Comparison of ENCODE assay signal across 31 mouse cellular contexts in genomic region chr13:34746811-34747210, GRCm38 (mm10). TPM values are rescaled to one million over a fixed set of nuclear protein-coding genes. Genes with fewer than 3 reads are reported as not detected.
DNase-seq lines count a peak whose midpoint lies in the region; TF ChIP-seq lines count a peak whose summit lies in the region.
"Had no signal": no experiment of that assay in that cellular context is flagged by ENCODE, and none has a peak within 500 bp of the region (broad histone marks: within the 10 kb centered on the region; RNA-seq: fewer than 3 reads in every experiment).

No protein-coding gene starts in this region.

- peaks cover 3% of the 10 kb centered on the region; the same call in 1 of the 2 replicates for H3K9me3 ChIP-seq in heart, embryonic 10.5 days
- H3K9me3 ChIP-seq in ES-E14 (ENCODE audit: control insufficient read depth, insufficient read depth, low read depth, low read length), result no peaks in the 10 kb centered on the region
- H3K9me3 ChIP-seq: hindbrain, embryonic 15.5 days had no signal

- no peaks in the 10 kb centered on the region for H3K36me3 ChIP-seq in heart, embryonic 10.5 days
- no peaks in the 10 kb centered on the region for H3K36me3 ChIP-seq in testis, adult 2 months (ENCODE audit: control insufficient read depth, insufficient read depth, low read length)
- no peaks in the 10 kb centered on the region for H3K36me3 ChIP-seq in ES-E14 (ENCODE audit: control insufficient read depth, insufficient read depth, low read length, poor library complexity, severe bottlenecking)
- H3K36me3 ChIP-seq: forebrain, embryonic 10.5 days; heart, embryonic 13.5 days; hindbrain, embryonic 12.5 days; hindbrain, embryonic 15.5 days had no signal

- no peak for TF ChIP-seq POLR2A in testis, adult 2 months (IDR thresholded peaks at IDR 0.05; ENCODE audit: control insufficient read depth, low read depth, low read length)

- H3K9ac ChIP-seq in ES-E14 (ENCODE audit: insufficient read depth, low read depth, low read length, poor library complexity, severe bottlenecking), result peak overlapping the region; percentile 30; the same call in 1 of the 2 replicates
- H3K9ac ChIP-seq: forebrain, embryonic 13.5 days; heart, embryonic 13.5 days; hindbrain, embryonic 12.5 days; hindbrain, embryonic 15.5 days had no signal

- H3K27ac ChIP-seq in heart, embryonic 10.5 days, result no peak overlapping the region
- no peak overlapping the region for H3K27ac ChIP-seq in testis, adult 2 months (ENCODE audit: control insufficient read depth, insufficient read depth, low read depth, low read length)
- H3K27ac ChIP-seq in ES-E14 (ENCODE audit: insufficient read depth, low read depth, low read length, poor library complexity, severe bottlenecking), result no peak overlapping the region
- H3K27ac ChIP-seq: forebrain, embryonic 10.5 days; forebrain, embryonic 13.5 days; gastrocnemius, adult 2 months; heart, embryonic 13.5 days; hindbrain, embryonic 12.5 days; hindbrain, embryonic 15.5 days had no signal

- no peak for TF ChIP-seq CTCF in testis, adult 2 months (IDR thresholded peaks at IDR 0.05; ENCODE audit: control insufficient read depth, insufficient read depth, insufficient replicate concordance, low read depth, low read length)

- H3K27me3 ChIP-seq in heart, embryonic 10.5 days (ENCODE audit: insufficient read depth, poor library complexity, severe bottlenecking), result no peaks in the 10 kb centered on the region
- no peaks in the 10 kb centered on the region for H3K27me3 ChIP-seq in testis, adult 2 months (ENCODE audit: control insufficient read depth, insufficient read depth, low read length)
- H3K27me3 ChIP-seq: forebrain, embryonic 13.5 days; heart, embryonic 13.5 days; hindbrain, embryonic 12.5 days; hindbrain, embryonic 15.5 days had no signal

- 88% methylated on average over 34 of the region's 34 CpGs for WGBS in heart, embryonic 10.5 days

- H3K4me1 ChIP-seq in heart, embryonic 10.5 days, result no peaks in the 10 kb centered on the region
- peaks cover 12% of the 10 kb centered on the region for H3K4me1 ChIP-seq in testis, adult 2 months (ENCODE audit: control insufficient read depth, insufficient read depth, low read length)
- peaks cover 0 to 10% of the 10 kb centered on the region in 2 experiments; a peak in 2 of 4 replicates for H3K4me1 ChIP-seq in ES-E14 (ENCODE audit: control insufficient read depth in 2 of 2, insufficient read depth in 2 of 2, low read length in 2 of 2, poor library complexity in 1 of 2)
- H3K4me1 ChIP-seq: forebrain, embryonic 10.5 days; forebrain, embryonic 13.5 days; hindbrain, embryonic 12.5 days; hindbrain, embryonic 15.5 days had no signal

- DNase-seq in heart, embryonic 10.5 days (ENCODE audit: low spot score), result no peak
- no peak for DNase-seq in heart, adult 9 months (ENCODE audit: low spot score in 2 of 2)
- no peak for DNase-seq in testis, postnatal 10 days (ENCODE audit: low spot score)
- DNase-seq in ES-E14 (ENCODE audit: low read depth, low spot score), result no peak
- no peak for DNase-seq in left cerebral cortex, adult 8-10 months (ENCODE audit: low spot score in 2 of 2)
- DNase-seq in frontal cortex, postnatal 25 days (ENCODE audit: low spot score in 2 of 2), result no peak
- DNase-seq: adrenal gland, adult 8-10 months; adrenal gland, postnatal 25 days; cerebellum, adult 11-12 months; cerebellum, adult 9-10 months; cerebellum, postnatal 14 days; gastrocnemius, adult 2 months; gastrocnemius, postnatal 14 days; heart, adult 18-20 months; heart, postnatal 14 days had no signal

- in situ Hi-C loops in ES-E14 (cut with MboI; ENCODE audit: low sequenced_read_pairs in 2 of 2, unreplicated experiment in 2 of 2), result loop anchor here in 1 of 2 experiments (10.0 kb wide), 1 partner anchor 118 kb away; no protein-coding TSS in a partner anchor

- H3K4me3 ChIP-seq in heart, embryonic 10.5 days, result peak overlapping the region; percentile 22; the same call in 1 of the 2 replicates
- peak overlapping the region; percentile 58 for H3K4me3 ChIP-seq in testis, adult 2 months (ENCODE audit: control insufficient read depth, low read depth, low read length)
- peak overlapping the region; percentile 42 to 45 for H3K4me3 ChIP-seq in ES-E14 (ENCODE audit: insufficient read depth in 1 of 2, low read depth in 1 of 2, low read length in 2 of 2, poor library complexity in 1 of 2, severe bottlenecking in 1 of 2)
- H3K4me3 ChIP-seq: forebrain, embryonic 10.5 days; forebrain, embryonic 13.5 days; gastrocnemius, adult 2 months; heart, embryonic 13.5 days; hindbrain, embryonic 12.5 days; hindbrain, embryonic 15.5 days had no signal

TF ChIP-seq in ES-E14, 5 proteins besides CTCF, POLR2A, EP300 and RAD21:
- TF ChIP-seq CHD2 (IDR thresholded peaks at IDR 0.05; ENCODE audit: low read depth, low read length) (no peak), ZNF384 (IDR thresholded peaks at IDR 0.05; ENCODE audit: low read depth, low read length) (no peak), MAFK (IDR thresholded peaks at IDR 0.05; ENCODE audit: insufficient read depth, low read depth, low read length) (no peak), ZC3H11A (IDR thresholded peaks at IDR 0.05; ENCODE audit: borderline replicate concordance, low read depth, low read length) (no peak), HCFC1 (IDR thresholded peaks at IDR 0.05; ENCODE audit: borderline replicate concordance, insufficient read depth, low read length) (no peak)

RNA-seq across cellular contexts. Expression of gene Fam50b, which starts 12.2 kb away (rescaled TPM):
- not detected in 2 replicates for polyA plus RNA-seq in heart, embryonic 10.5 days (2016; fragmentation: Nextera tagmentation; extraction: Ambion mirVana)
- polyA plus RNA-seq in testis, adult 2 months (2012; rRNA removed), result 228 and 274 TPM in 2 replicates
- total RNA-seq in ES-E14 (2012; rRNA removed), result 0.21 and 0.27 TPM in 2 replicates
- total RNA-seq in left cerebral cortex, adult 8-10 months (2022), result not detected
- total RNA-seq: adrenal gland, adult 8-10 months; adrenal gland, postnatal 25 days; gastrocnemius, adult 2 months; gastrocnemius, postnatal 14 days; gastrocnemius, postnatal 4 days; heart, adult 18-20 months; heart, postnatal 14 days; hematopoietic stem cell, adult 5-6 weeks; MEL had no signal
- polyA plus RNA-seq: activated CD4-positive, CD25-positive, alpha-beta regulatory T cell, adult 4 months; C2C12; CD4-positive, CD25-positive, alpha-beta regulatory T cell, adult 4 months; embryonic facial prominence, embryonic 11.5 days; forebrain, embryonic 10.5 days; forebrain, embryonic 13.5 days; forebrain, embryonic 16.5 days; heart, embryonic 13.5 days; heart, embryonic 16.5 days; hindbrain, embryonic 15.5 days; intestine, embryonic 14.5 days had no signal
